Mouse (Mus musculus) embryonic facial prominence, embryonic 10.5 days (tissue): ENCODE measurements around the gene Secisbp2l. TPM values are rescaled to one million over a fixed set of nuclear protein-coding genes. Genes with fewer than 3 reads are reported as not detected.

Experiments used
- DNase-seq: peaks from one replicate; pipeline ENCODE4 v3.0.0-alpha.2; 2017; ENCODE audit warnings: low spot score
- H3K27ac ChIP-seq: fragments of 300-500 bp; sonication (generic); replicated peaks from 2 replicates; pipeline ENCODE4 v1.5.1; 2016; ENCODE audit warnings: mild to moderate bottlenecking
- H3K27me3 ChIP-seq: fragments of 300-500 bp; sonication (generic); replicated peaks from 2 replicates; pipeline ENCODE4 v1.6.1; 2016; ENCODE audit warnings: low read depth, mild to moderate bottlenecking; ENCODE audit not compliant: poor library complexity, severe bottlenecking
- H3K36me3 ChIP-seq: fragments of 300-500 bp; sonication (generic); replicated peaks from 2 replicates; pipeline ENCODE4 v1.6.1; 2016; ENCODE audit warnings: mild to moderate bottlenecking, moderate library complexity
- H3K4me1 ChIP-seq: fragments of 300-500 bp; sonication (generic); 2 replicates; pipeline ENCODE4 v1.6.1; 2016
- H3K4me3 ChIP-seq: fragments of 300-500 bp; sonication (generic); 2 replicates; pipeline ENCODE4 v1.5.1; 2016; ENCODE audit warnings: mild to moderate bottlenecking, moderate library complexity
- H3K9me3 ChIP-seq: fragments of 300-500 bp; sonication (generic); 2 replicates; pipeline ENCODE4 v1.6.1; 2016; ENCODE audit warnings: mild to moderate bottlenecking
- WGBS: fragments of 180-500 bp; shearing (Covaris S2); methylation state at CpG from one replicate; pipeline ENCODE4 v1.1.7; 2016; 5-methylcytosine and 5-hydroxymethylcytosine counted together
- polyA plus RNA-seq: library from polyadenylated mRNA; unstranded; fragments of >200 nt; fragmentation: Nextera tagmentation; extraction: Ambion mirVana; gene quantifications from 2 replicates; pipeline ENCODE4 v1.2.1, GENCODE M21; 2016

Gene Secisbp2l
- polyA plus RNA-seq, 1 experiment from 2014 or later = 17.3 TPM

DNA sequence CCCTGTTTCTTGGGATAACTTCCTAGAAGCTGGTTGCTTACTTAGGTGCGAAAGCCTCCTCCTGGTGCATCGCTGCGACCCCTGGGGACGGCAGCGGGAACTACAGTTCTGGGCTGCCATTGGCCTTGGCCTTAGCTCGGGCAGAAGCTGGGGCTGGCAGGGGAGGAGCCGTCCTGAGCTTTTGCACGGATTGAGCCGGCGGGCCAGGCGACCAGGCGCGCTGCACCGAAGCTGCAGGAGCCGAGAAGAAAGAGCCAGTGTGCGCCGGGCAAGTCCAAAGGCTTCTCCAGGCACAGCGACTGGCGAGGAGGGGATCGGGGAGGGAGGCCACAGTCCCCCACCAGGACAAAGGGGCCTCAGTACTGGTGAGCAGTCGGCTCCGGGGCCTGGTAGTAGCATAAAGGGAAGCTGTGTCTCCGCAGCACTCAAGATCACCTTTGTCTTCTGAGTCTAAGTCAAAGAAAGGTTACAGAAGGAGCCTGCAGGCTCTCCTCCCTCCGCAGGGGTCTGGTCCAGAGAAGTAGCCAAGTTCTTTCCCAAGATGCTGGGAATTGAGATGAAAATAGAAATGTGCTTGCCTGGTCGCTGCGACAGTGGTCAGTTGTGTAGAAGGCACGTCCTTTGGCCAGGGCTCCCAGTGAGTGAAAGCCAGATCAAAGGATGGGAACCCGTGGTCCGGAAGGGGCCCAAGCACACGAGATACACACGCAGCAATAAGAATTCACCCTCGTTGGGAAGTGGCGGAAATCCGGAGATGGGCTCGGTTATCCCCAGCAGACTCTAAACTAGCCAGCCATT, 50.7 kb downstream of the Secisbp2l start:
- peak overlapping the region; percentile 94 for H3K27ac ChIP-seq
- WGBS = 6% methylated on average over 35 of the region's 35 CpGs
- peaks cover 33% of the 10 kb centered on the region for H3K4me1 ChIP-seq
- no peaks in the 10 kb centered on the region for H3K36me3 ChIP-seq
- DNase-seq = peak; percentile 96
- H3K4me3 ChIP-seq = peak overlapping the region; percentile 61
- peaks cover 47% of the 10 kb centered on the region for H3K27me3 ChIP-seq
- H3K9me3 ChIP-seq = no peaks in the 10 kb centered on the region

DNA sequence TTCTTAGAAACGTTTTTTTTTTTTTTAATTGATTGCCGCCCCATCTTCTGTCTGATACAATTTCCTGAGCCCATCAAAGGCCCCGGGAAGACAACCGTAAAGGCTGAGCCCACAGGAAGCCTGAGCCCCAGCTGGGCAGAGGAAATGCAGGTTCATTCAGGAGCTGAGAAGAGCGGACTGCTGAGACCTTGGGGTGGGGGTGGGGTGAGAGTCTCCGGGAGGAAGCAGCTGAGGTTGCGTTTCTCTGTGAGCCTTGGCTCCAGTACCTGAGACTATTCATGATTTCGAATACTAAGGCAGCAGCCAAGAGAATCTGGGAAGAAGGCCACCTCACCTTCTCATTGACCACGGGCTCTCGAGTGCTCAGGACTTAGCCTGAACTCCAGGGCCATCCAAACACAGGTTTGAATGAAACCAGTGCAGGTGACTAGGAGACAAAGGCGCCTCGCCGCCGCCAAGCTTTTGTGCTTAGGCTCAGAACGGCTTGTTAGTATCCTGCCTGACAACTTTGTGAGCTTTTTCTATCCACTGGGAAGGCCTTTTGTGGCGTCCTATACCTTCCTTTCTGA, 58.0 kb downstream of the Secisbp2l start:
- Histone ChIP-seq H3K4me3 (peak overlapping the region; percentile 72), H3K4me1 (peaks cover 26% of the 10 kb centered on the region), H3K27ac (peak overlapping the region; percentile 61; the same call in 1 of the 2 replicates), H3K27me3 (peaks cover 92% of the 10 kb centered on the region), H3K36me3 (no peaks in the 10 kb centered on the region), H3K9me3 (no peaks in the 10 kb centered on the region)
- 1% methylated on average over 16 of the region's 16 CpGs for WGBS
- DNase-seq = peak; percentile 59

DNA sequence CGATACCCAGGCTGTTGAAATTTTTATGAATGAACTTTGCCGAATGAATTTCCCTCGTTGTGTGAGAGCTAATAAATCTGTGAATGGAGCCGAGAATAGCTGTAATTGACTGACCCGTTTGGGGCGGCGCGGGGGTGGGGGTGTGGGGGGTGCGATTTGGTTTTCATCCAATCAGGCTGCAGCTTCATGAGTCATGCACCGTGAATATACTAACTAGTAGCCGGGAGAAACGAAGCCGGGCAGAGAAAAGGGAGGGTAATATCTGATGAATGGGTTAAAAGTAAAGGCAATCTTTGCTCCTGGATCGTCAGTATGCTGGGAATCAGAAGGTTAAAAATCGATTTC, 58.6 kb downstream of the Secisbp2l start, which contains the start of gene Shc4:
Gene Shc4, minus strand, starts transcription at position 63 of the 345 bp plus-strand sequence.
- H3K9me3 ChIP-seq = no peaks in the 10 kb centered on the region
- H3K4me3 ChIP-seq = peak within 1 kb of the TSS; percentile 72
- H3K36me3 ChIP-seq = no peaks in the 10 kb centered on the region
- peaks cover 88% of the 10 kb centered on the region for H3K27me3 ChIP-seq
- peaks cover 26% of the 10 kb centered on the region for H3K4me1 ChIP-seq
- peak; percentile 79 for DNase-seq
- peak within 1 kb of the TSS; percentile 71 for H3K27ac ChIP-seq
- WGBS = under 1% methylated on average over 15 of the region's 15 CpGs

DNA sequence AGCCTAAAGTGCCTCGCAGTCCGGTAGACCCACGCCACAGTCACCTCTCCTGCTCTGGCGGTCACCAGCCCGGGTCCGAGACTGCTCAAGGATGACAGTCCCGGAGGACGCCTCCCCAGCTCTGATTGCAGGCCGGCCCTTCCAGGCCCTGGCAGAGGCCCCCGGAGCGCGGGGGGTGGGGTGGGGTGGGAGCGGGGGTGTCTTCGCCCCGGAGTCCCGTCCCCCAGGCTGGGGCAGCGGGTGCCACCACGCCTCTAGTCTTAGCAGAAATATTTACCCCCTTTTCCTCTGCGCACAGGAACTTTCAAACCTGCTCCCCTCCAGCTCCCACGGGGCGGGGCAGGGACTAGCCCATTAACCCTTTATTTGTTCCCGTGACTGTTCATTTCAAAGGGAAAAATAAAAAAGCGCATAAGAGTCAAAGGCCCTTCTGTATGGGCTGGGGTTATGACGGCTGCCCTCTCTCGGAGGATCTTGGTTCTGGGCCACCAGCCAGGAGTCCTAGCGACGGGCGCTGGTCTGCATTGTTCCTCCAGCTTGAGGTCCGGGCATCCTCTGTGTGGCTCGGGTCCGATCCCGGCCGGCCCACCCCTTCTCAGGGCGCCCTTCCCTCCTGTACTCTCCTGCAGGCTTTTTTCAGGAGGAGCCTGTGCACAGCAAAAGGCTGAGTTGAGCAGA, 59.1 kb downstream of the Secisbp2l start:
- Histone ChIP-seq H3K9me3 (no peaks in the 10 kb centered on the region), H3K27ac (peak overlapping the region; percentile 71), H3K36me3 (no peaks in the 10 kb centered on the region), H3K4me3 (peak overlapping the region; percentile 72), H3K4me1 (peaks cover 26% of the 10 kb centered on the region), H3K27me3 (peaks cover 84% of the 10 kb centered on the region)
- peak; percentile 73 for DNase-seq
- WGBS = 1% methylated on average over 34 of the region's 34 CpGs

DNA sequence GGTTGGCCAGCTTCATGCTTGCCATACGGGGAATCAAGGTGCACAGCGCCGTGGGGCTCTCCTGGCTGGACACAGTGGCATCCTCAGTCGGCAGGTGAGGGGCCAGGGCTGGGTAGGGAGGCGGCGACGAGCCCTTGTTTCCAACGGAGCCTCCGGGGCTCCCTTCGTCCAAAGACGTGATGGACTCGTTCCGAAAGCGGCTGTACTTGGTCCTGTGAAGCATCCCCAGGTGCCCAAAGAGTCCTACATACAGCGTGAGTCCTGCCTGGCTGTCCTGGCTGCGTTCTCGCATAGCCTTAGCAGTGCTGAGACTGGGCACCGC, 59.6 kb downstream of the Secisbp2l start:
- Histone ChIP-seq H3K4me3 (peak overlapping the region; percentile 72), H3K27ac (peak overlapping the region; percentile 71), H3K36me3 (no peaks in the 10 kb centered on the region), H3K9me3 (no peaks in the 10 kb centered on the region), H3K27me3 (peaks cover 79% of the 10 kb centered on the region), H3K4me1 (peaks cover 26% of the 10 kb centered on the region)
- 3% methylated on average over 18 of the region's 18 CpGs for WGBS
- no peak for DNase-seq

DNA sequence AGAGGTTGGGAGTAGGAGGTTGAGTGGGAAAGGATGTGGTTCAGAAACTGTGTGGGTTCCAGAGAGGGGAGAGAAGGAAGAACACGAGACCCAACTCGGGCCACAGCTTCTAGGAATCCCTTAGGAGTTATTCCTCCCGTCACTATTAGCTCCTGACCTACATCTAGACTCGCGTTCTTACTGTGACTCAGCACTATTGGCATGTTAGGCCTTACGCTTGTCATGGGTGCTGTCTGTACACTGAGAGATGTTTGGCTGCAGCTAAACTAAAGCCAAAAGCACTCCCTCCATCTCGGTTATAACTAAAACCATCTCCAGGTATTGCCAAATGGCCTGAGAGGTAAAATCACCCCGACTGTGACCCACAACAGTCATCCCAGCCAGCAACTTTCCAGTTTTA, 66.1 kb downstream of the Secisbp2l start:
- WGBS = 90% methylated on average over 8 of the region's 8 CpGs
- no peaks in the 10 kb centered on the region for H3K36me3 ChIP-seq
- H3K27ac ChIP-seq = no peak overlapping the region
- no peaks in the 10 kb centered on the region for H3K4me1 ChIP-seq
- H3K4me3 ChIP-seq = no peak overlapping the region
- no peak for DNase-seq
- H3K9me3 ChIP-seq = no peaks in the 10 kb centered on the region
- H3K27me3 ChIP-seq = peaks cover 23% of the 10 kb centered on the region

DNA sequence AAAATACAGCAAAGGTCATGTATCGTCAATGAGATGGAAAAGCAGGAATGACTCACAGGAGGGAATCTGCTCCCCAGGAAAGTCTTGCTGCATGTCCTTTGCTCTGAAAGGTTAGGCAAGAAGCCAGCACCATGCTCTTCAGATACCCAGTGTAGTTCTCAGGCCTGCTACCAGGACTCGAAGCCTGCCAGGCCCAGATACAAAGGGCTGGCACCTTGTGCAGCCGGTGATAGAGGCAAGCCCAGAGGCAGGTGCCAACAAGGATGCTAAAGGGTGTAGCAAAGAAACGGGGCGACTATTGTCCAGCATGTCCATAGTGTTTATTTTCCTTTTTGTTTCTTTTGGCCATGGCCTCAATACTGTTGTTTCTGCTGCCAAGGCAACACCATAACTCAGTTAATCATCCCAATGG, 76.2 kb downstream of the Secisbp2l start:
- no peaks in the 10 kb centered on the region for H3K36me3 ChIP-seq
- DNase-seq = no peak
- H3K27ac ChIP-seq = no peak overlapping the region
- H3K9me3 ChIP-seq = no peaks in the 10 kb centered on the region
- WGBS = 83% methylated on average over 5 of the region's 5 CpGs
- H3K27me3 ChIP-seq = no peaks in the 10 kb centered on the region
- H3K4me1 ChIP-seq = peaks cover 10% of the 10 kb centered on the region
- no peak overlapping the region for H3K4me3 ChIP-seq

DNA sequence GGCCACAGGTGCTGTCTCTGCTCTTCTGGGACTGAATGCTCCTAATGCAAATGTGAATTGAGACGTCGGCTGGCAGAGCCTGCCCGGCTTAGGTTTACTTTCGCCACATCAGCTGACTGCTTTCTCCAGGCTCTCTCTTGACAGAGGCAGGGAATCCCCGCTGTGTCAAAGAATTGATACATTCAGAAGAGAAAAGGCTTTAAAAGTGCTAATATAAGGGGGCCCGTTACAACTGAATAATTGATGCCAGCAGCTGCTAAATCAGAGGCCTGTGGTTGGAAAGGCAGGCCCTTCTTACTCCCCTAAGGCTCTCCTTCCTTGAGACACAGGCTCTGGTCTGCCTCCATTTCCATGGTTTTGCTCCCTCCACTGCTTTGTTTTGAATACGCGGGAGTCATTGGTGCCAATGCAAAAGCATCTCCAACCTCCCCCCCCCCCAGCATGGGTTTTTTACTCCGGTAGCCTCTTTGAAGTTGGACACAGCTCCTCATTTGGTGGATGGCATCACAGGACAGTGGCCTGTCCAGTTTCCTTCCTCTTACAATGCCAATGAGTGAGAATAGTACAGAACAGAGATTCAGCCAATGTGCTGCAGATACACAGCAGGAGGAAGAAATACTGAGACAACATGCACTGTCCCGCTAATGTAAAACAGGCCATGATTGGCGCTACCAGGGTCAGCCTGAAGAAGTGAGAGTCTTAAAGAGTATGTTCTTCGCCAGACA, 77.6 kb downstream of the Secisbp2l start:
- Histone ChIP-seq H3K36me3 (no peaks in the 10 kb centered on the region), H3K27ac (no peak overlapping the region), H3K9me3 (no peaks in the 10 kb centered on the region), H3K4me1 (peaks cover 11% of the 10 kb centered on the region), H3K4me3 (no peak overlapping the region), H3K27me3 (no peaks in the 10 kb centered on the region)
- no peak for DNase-seq
- WGBS = 40% methylated on average over 12 of the region's 12 CpGs

DNA sequence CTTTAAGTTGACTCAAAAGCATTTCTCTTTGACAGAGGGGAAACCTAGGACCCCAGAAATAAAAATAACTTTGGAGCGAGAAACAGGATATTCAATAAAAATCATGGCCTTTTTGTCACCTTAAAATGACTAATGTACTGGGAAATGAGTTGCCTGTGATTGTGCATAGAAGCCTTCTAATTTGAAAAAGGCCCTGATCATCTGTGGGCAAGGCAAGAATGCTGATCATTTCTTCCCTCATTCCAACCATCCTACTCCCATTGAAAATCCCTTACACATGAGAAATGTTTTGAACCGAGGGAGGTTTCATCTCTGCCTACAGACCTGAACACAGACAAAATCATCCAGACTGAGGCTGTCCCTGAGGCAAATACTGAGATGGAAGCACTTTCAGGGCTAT, 79.8 kb downstream of the Secisbp2l start:
- 85% methylated on average over 2 of the region's 2 CpGs for WGBS
- DNase-seq = no peak
- H3K36me3 ChIP-seq = no peaks in the 10 kb centered on the region
- H3K4me3 ChIP-seq = no peak overlapping the region
- no peak overlapping the region for H3K27ac ChIP-seq
- H3K9me3 ChIP-seq = no peaks in the 10 kb centered on the region
- H3K4me1 ChIP-seq = peaks cover 11% of the 10 kb centered on the region
- H3K27me3 ChIP-seq = no peaks in the 10 kb centered on the region

DNA sequence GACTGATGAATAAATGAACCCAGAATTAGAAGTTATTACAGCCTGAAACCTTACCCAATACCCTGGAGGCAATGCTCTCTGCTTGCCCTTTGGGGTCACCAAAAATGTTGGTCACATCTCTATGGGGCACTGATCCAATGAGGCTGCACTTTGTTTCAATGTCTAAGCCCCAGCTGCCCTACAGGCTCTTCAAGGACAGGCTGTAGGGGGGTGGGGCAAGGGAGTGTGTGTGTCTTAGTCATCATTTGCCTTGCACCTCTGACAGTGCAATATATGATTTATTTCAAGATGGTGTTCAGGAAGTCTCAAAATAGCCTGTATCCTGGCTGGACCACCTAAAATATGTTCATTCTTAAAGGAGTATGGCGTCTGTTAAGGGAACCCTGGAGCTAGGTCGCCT, 81.1 kb downstream of the Secisbp2l start:
- H3K27me3 ChIP-seq = no peaks in the 10 kb centered on the region
- H3K4me3 ChIP-seq = no peak overlapping the region
- H3K4me1 ChIP-seq = peaks cover 11% of the 10 kb centered on the region
- no peak for DNase-seq
- no peak overlapping the region for H3K27ac ChIP-seq
- H3K9me3 ChIP-seq = no peaks in the 10 kb centered on the region
- H3K36me3 ChIP-seq = no peaks in the 10 kb centered on the region
- 86% methylated on average over 2 of the region's 2 CpGs for WGBS

DNA sequence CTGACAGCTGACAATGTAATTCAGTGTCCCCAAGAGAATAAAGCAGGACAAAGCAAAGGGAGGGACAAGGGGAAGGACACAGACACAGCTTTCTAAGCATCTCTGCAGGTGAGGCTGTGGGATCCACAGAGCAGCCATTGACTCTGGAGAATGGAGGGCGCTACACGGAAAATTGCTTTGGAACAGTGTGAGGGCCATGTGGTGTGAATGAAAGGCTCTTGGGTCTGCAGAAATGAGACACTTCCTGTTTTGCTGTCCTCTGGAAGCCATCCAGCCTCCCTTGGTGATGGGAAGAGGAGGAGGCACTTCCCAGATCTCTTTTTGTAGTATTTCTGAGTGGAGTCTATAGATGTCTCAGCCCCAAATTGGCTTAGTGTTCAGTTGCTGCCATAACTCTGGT, 86.5 kb downstream of the Secisbp2l start:
- WGBS = 60% methylated on average over 2 of the region's 2 CpGs
- Histone ChIP-seq H3K36me3 (no peaks in the 10 kb centered on the region), H3K4me1 (peaks cover 6% of the 10 kb centered on the region; the same call in 1 of the 2 replicates), H3K27me3 (no peaks in the 10 kb centered on the region), H3K9me3 (no peaks in the 10 kb centered on the region), H3K27ac (no peak overlapping the region), H3K4me3 (no peak overlapping the region)
- no peak for DNase-seq

DNA sequence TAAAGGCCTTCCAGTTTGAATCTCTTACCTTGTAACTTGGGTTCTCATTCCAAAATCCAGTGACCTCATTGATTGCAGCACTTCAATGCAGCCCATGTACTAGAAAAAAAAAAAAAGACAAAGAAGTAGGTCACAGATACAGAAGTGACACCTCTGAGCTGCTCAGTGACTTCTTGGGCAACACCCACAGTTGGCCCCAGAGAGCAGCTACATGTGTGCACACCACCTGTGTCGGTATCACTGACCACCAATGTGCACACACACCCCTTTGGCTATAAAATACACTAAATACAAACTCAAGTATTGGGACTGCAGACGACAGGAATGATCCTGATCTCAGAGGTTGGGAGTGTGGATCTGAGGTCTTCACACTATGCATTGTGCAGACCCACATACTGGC, 87.9 kb downstream of the Secisbp2l start:
- no peak for DNase-seq
- H3K27me3 ChIP-seq = no peaks in the 10 kb centered on the region
- 90% methylated on average over 2 of the region's 2 CpGs for WGBS

More for the DNA sequence above, 87.9 kb downstream of the Secisbp2l start:
- H3K4me3 ChIP-seq = no peak overlapping the region
- peaks cover 6% of the 10 kb centered on the region; the same call in 1 of the 2 replicates for H3K4me1 ChIP-seq
- no peak overlapping the region for H3K27ac ChIP-seq
- no peaks in the 10 kb centered on the region for H3K36me3 ChIP-seq
- H3K9me3 ChIP-seq = no peaks in the 10 kb centered on the region
